Mouse (Mus musculus): ENCODE results near the gene Olfr633.

- TF ChIP-seq POLR2A (IDR thresholded peaks at IDR 0.05; ENCODE audit: extremely low read depth, insufficient read depth, low read length), result no peak
- no peak for TF ChIP-seq CTCF (IDR thresholded peaks at IDR 0.05; ENCODE audit: extremely low read depth, insufficient read depth, low read length)
Observed at GRCm38 (mm10) chr7:103944137-103944536, at the start of gene Olfr633.
